Mouse (Mus musculus) kidney, embryonic 15.5 days (tissue): ENCODE measurements around the gene Usp11. TPM values are rescaled to one million over a fixed set of nuclear protein-coding genes. Genes with fewer than 3 reads are reported as not detected.
A peak's percentile ranks its signal among the peaks of the same experiment; 100 is the strongest.
"Not testable (repeated sequence)": the region's sequence is repeated elsewhere in the genome, so short reads cannot be mapped to it uniquely, and the experiment has no call there.

Experiments used
- ATAC-seq: fragments of 200-750 bp; cut with Nextera tagmentation; replicated peaks from 2 replicates; pipeline ENCODE4 v1.8.0; 2017; ENCODE audit warnings: moderate TSS enrichment; ENCODE audit not compliant: low FRiP score
- H3K27ac ChIP-seq: fragments of 300-500 bp; sonication (generic); 2 replicates; pipeline ENCODE4 v1.5.1; 2015; ENCODE audit warnings: mild to moderate bottlenecking, inconsistent platforms
- H3K27me3 ChIP-seq: fragments of 300-500 bp; sonication (generic); 2 replicates; pipeline ENCODE4 v1.6.1; 2015; ENCODE audit warnings: inconsistent platforms
- H3K36me3 ChIP-seq: fragments of 300-500 bp; sonication (generic); 2 replicates; pipeline ENCODE4 v1.6.1; 2015; ENCODE audit warnings: inconsistent platforms
- H3K4me1 ChIP-seq: fragments of 300-500 bp; sonication (generic); 2 replicates; pipeline ENCODE4 v1.6.1; 2015; ENCODE audit warnings: inconsistent platforms
- H3K4me2 ChIP-seq: fragments of 300-500 bp; sonication (generic); 2 replicates; pipeline ENCODE4 v1.6.1; 2015; ENCODE audit warnings: moderate library complexity, mild to moderate bottlenecking, inconsistent platforms
- H3K4me3 ChIP-seq: fragments of 300-500 bp; sonication (generic); replicated peaks from 2 replicates; pipeline ENCODE4 v1.5.1; 2015; ENCODE audit warnings: mild to moderate bottlenecking, inconsistent platforms
- H3K9ac ChIP-seq: fragments of 300-500 bp; sonication (generic); 2 replicates; pipeline ENCODE4 v1.6.1; 2015; ENCODE audit warnings: mild to moderate bottlenecking, inconsistent platforms
- H3K9me3 ChIP-seq: fragments of 300-500 bp; sonication (generic); replicated peaks from 2 replicates; pipeline ENCODE4 v1.6.1; 2016; ENCODE audit warnings: inconsistent platforms
- WGBS: fragments of 180-500 bp; shearing (Covaris S2); methylation state at CpG from one replicate; pipeline ENCODE4 v1.1.7; 2015; ENCODE audit warnings: mixed read lengths; 5-methylcytosine and 5-hydroxymethylcytosine counted together
- polyA plus RNA-seq: library from polyadenylated mRNA; unstranded; fragments of >200 nt; fragmentation: Nextera tagmentation; extraction: Ambion mirVana; gene quantifications from 2 replicates; pipeline ENCODE4 v1.2.1, GENCODE M21; 2015

The Usp11 gene
- polyA plus RNA-seq, 1 experiment from 2014 or later, result 47.8 TPM

- Histone ChIP-seq H3K9me3 (no peaks in the 10 kb centered on the region), H3K4me3 (no peak overlapping the region), H3K9ac (no peak overlapping the region), H3K4me2 (no peak overlapping the region), H3K27ac (no peak overlapping the region), H3K27me3 (no peaks in the 10 kb centered on the region), H3K4me1 (peaks cover 10% of the 10 kb centered on the region; the same call in 1 of the 2 replicates), H3K36me3 (peaks cover 50% of the 10 kb centered on the region)
- ATAC-seq, result no peak
- WGBS, result 93% methylated on average over 1 of the region's 1 CpGs
Measured at GRCm38 (mm10) chrX:20692616-20693015, 11.1 kb upstream of the Usp11 start.

GRCm38 (mm10) chrX:20695842-20696241 lies 7.9 kb upstream of the Usp11 start:
- ATAC-seq, result no peak
- H3K36me3 ChIP-seq, result peaks cover 71% of the 10 kb centered on the region
- no peaks in the 10 kb centered on the region for H3K4me1 ChIP-seq
- no peaks in the 10 kb centered on the region for H3K27me3 ChIP-seq
- no peak overlapping the region for H3K9ac ChIP-seq
- no peak overlapping the region for H3K4me3 ChIP-seq
- no peak overlapping the region for H3K4me2 ChIP-seq
- no peak overlapping the region for H3K27ac ChIP-seq
- H3K9me3 ChIP-seq, result no peaks in the 10 kb centered on the region
- 88% methylated on average over 4 of the region's 4 CpGs for WGBS

- Histone ChIP-seq H3K36me3 (peaks cover 3% of the 10 kb centered on the region; the same call in 1 of the 2 replicates), H3K4me3 (peak overlapping the region; percentile 61), H3K27ac (peak overlapping the region; percentile 96), H3K9ac (peak overlapping the region; percentile 56), H3K27me3 (no peaks in the 10 kb centered on the region), H3K4me1 (no peaks in the 10 kb centered on the region), H3K4me2 (peak overlapping the region; percentile 58), H3K9me3 (no peaks in the 10 kb centered on the region)
- peak; percentile 99 for ATAC-seq
- 13% methylated on average over 32 of the region's 32 CpGs for WGBS
Measured at GRCm38 (mm10) chrX:20704295-20705082, 783 bp downstream of the Usp11 start.

GRCm38 (mm10) chrX:20705083-20705402 lies 1.3 kb downstream of the Usp11 start:
- Histone ChIP-seq H3K27me3 (no peaks in the 10 kb centered on the region), H3K4me2 (peak overlapping the region; percentile 47), H3K4me1 (no peaks in the 10 kb centered on the region), H3K36me3 (no peaks in the 10 kb centered on the region), H3K4me3 (peak overlapping the region; percentile 61), H3K27ac (peak overlapping the region; percentile 96; the same call in 1 of the 2 replicates), H3K9ac (no peak overlapping the region), H3K9me3 (no peaks in the 10 kb centered on the region)
- ATAC-seq, result no peak
- 27% methylated on average over 3 of the region's 3 CpGs for WGBS

- Histone ChIP-seq H3K27me3 (no peaks in the 10 kb centered on the region), H3K9ac (no peak overlapping the region), H3K4me2 (no peak overlapping the region), H3K9me3 (no peaks in the 10 kb centered on the region), H3K4me3 (no peak overlapping the region), H3K36me3 (no peaks in the 10 kb centered on the region), H3K27ac (no peak overlapping the region), H3K4me1 (0 out of 2 replicates have a peak, but pooled peaks cover 3% of the 10 kb centered on the region)
- WGBS, result 78% methylated on average over 5 of the region's 5 CpGs
- no peak for ATAC-seq
Measured at GRCm38 (mm10) chrX:20728681-20729080, 25.0 kb downstream of the Usp11 start.

- H3K9ac ChIP-seq, H3K9me3 ChIP-seq, H3K27ac ChIP-seq, H3K36me3 ChIP-seq, H3K4me1 ChIP-seq, ATAC-seq, H3K27me3 ChIP-seq, H3K4me3 ChIP-seq: not testable (repeated sequence)
- H3K4me2 ChIP-seq, result peak overlapping the region; percentile 3; the same call in 1 of the 2 replicates
- WGBS, result 37% methylated on average over 10 of the region's 10 CpGs
Measured at GRCm38 (mm10) chrX:20730048-20730447, 26.3 kb downstream of the Usp11 start.

GRCm38 (mm10) chrX:20736479-20736878 lies 32.8 kb downstream of the Usp11 start:
- no peak overlapping the region for H3K4me3 ChIP-seq
- no peaks in the 10 kb centered on the region for H3K9me3 ChIP-seq
- no peaks in the 10 kb centered on the region for H3K36me3 ChIP-seq
- no peak overlapping the region for H3K9ac ChIP-seq
- no peaks in the 10 kb centered on the region for H3K4me1 ChIP-seq
- 87% methylated on average over 4 of the region's 4 CpGs for WGBS
- H3K27me3 ChIP-seq, result no peaks in the 10 kb centered on the region
- no peak overlapping the region for H3K27ac ChIP-seq
- ATAC-seq, result no peak
- no peak overlapping the region for H3K4me2 ChIP-seq

GRCm38 (mm10) chrX:20748829-20749228 lies 45.1 kb downstream of the Usp11 start:
- no peak for ATAC-seq
- Histone ChIP-seq H3K27me3 (no peaks in the 10 kb centered on the region), H3K9ac (no peak overlapping the region), H3K27ac (no peak overlapping the region), H3K4me3 (no peak overlapping the region), H3K36me3 (no peaks in the 10 kb centered on the region), H3K9me3 (no peaks in the 10 kb centered on the region), H3K4me2 (no peak overlapping the region), H3K4me1 (no peaks in the 10 kb centered on the region)
- 84% methylated on average over 2 of the region's 2 CpGs for WGBS

- no peak overlapping the region for H3K9ac ChIP-seq
- H3K4me1 ChIP-seq, result no peaks in the 10 kb centered on the region
- H3K27ac ChIP-seq, result no peak overlapping the region
- H3K4me2 ChIP-seq, result no peak overlapping the region
- no peaks in the 10 kb centered on the region for H3K36me3 ChIP-seq
- H3K9me3 ChIP-seq, result no peaks in the 10 kb centered on the region
- ATAC-seq, result no peak
- no peak overlapping the region for H3K4me3 ChIP-seq
- WGBS, result 79% methylated on average over 4 of the region's 4 CpGs
- no peaks in the 10 kb centered on the region for H3K27me3 ChIP-seq
Measured at GRCm38 (mm10) chrX:20761201-20761600, 57.5 kb downstream of the Usp11 start.

Other genes starting within 250 kb of the Usp11 start
- gene Rgn, start 154.1 kb upstream of the Usp11 start, polyA plus RNA-seq, result 8.3 and 9.7 TPM in 2 replicates
- gene Rbm10, start 86.4 kb upstream of the Usp11 start, polyA plus RNA-seq, result 71.5 and 77.9 TPM in 2 replicates
- gene Ndufb11, start 86.3 kb upstream of the Usp11 start, polyA plus RNA-seq, result 251 and 258 TPM in 2 replicates
- gene Uba1, start 45.6 kb upstream of the Usp11 start, polyA plus RNA-seq, result 201 and 214 TPM in 2 replicates
- gene Cdk16, start 16.0 kb upstream of the Usp11 start, polyA plus RNA-seq, result 102 and 113 TPM in 2 replicates
- 115 and 129 TPM in 2 replicates for gene Araf, start 93.9 kb downstream of the Usp11 start, polyA plus RNA-seq
- 23.1 and 28.0 TPM in 2 replicates for gene Timp1, start 166.3 kb downstream of the Usp11 start, polyA plus RNA-seq
- 0.44 and 0.70 TPM in 2 replicates for gene Syn1, start 217.1 kb downstream of the Usp11 start, polyA plus RNA-seq
- 6.1 and 8.2 TPM in 2 replicates for gene Cfp, start 227.6 kb downstream of the Usp11 start, polyA plus RNA-seq
- gene Elk1, start 246.7 kb downstream of the Usp11 start, polyA plus RNA-seq, result 14.2 and 16.2 TPM in 2 replicates